Mouse (Mus musculus) layer of hippocampus, adult 2 months (tissue): ENCODE results near the gene Mov10. TPM values are rescaled to one million over a fixed set of nuclear protein-coding genes. Genes with fewer than 3 reads are reported as not detected.
"Not testable (repeated sequence)": the region's sequence is repeated elsewhere in the genome, so short reads cannot be mapped to it uniquely, and the experiment has no call there.

Experiments used
- DNase-seq, 2 experiments: peaks; one replicate each; pipeline ENCODE4 v3.0.0; 2022; ENCODE audit warnings: low spot score in 2 of 2
- H3K27ac ChIP-seq: fragments of 200-600 bp; 2 replicates; pipeline ENCODE4 v1.8.1; 2022
- H3K4me3 ChIP-seq: fragments of 200-600 bp; 2 replicates; pipeline ENCODE4 v1.8.1; 2022; ENCODE audit warnings: mild to moderate bottlenecking
- CTCF ChIP-seq: fragments of 200-600 bp; conservative IDR thresholded peaks from 2 replicates; pipeline ENCODE4 v1.8.1; 2022; ENCODE audit warnings: antibody characterized with exemption, mild to moderate bottlenecking, moderate library complexity
- long read RNA-seq, 2 experiments: library from polyadenylated mRNA; stranded (forward); transcript quantifications; one replicate each; pipeline ENCODE4 v2.0.0; 2021; ENCODE audit warnings: borderline mapping rate in 2 of 2
- total RNA-seq, 2 experiments: library from RNA; stranded (reverse); gene quantifications; 2 replicates each; pipeline ENCODE4 v1.2.3; 2021

Mov10 gene
- total RNA-seq = 10 to 100 TPM; 10.2 to 11.0 TPM
- long read RNA-seq, experiment 1, partial matches to known transcripts = 2 of 6 reads
- long read RNA-seq, experiment 1, other reads (novel, unspliced or antisense) = 4 of 6 reads
- long read RNA-seq, experiment 2, partial matches to known transcripts = 4 of 5 reads
- long read RNA-seq, experiment 2, other reads (novel, unspliced or antisense) = 1 of 5 reads

DNA sequence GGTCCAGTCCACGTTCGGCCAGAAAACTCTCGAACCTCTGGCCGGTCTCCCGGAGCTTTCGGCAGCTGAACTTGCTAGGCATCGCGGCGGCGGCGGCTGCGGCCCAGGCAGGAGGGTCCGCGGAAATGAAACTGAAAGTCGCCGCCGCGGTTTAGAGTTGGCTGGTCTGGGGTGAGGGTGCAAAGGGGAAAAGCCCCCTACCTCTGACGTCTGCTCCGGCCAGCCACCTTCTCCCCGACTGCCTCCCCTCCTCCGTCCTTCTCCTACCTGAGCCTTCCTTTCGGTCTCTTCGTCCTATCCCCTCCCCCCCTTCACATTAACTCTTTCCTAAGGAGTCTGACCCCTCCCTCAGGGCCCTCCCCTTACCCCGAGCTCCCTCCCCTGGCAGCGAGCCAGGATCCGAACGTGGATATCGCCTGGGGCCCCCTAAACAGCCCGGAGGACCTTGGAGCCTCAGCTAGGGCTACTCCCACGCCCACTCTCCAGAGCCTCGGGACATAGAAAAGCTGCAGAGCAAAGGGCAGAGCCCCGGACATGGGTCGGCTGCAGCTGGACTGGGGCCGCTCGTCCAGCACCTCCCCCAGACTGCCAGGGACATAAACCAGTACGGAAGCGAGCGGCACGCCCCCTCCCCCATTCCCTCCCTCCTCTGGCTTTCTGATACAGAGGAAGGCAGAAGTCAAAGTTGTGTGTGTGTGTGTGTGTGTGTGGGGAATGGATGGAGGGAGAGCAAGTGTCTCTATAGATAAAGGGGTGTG lies at the start of gene Mov10:
Mov10 (minus strand) TSS at position 573 of the 758 bp plus-strand sequence.
- DNase-seq = peak in 1 of 2 experiments; percentile 31
- Histone ChIP-seq H3K4me3 (peak within 1 kb of the TSS; percentile 89), H3K27ac (peak within 1 kb of the TSS; percentile 95)
- TF ChIP-seq CTCF = no peak

DNA sequence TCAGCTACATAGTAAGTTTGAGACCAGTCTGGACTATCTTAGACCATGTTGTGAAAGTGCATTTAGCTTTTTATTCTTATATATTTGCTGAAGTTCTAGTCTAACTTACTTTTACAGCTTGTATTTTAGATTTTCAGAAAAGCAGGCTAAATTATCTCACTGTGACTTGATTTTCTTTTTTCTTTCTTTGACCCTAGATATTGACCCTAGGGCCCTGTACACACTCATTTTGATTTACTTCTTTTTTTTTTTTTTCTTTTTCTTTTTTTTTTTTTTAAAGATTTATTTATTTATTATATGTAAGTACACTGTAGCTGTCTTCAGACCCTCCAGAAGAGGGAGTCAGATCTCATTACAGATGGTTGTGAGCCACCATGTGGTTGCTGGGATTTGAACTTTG lies 48.3 kb upstream of the Mov10 start:
- H3K4me3 ChIP-seq, H3K27ac ChIP-seq, DNase-seq: not testable (repeated sequence)

DNA sequence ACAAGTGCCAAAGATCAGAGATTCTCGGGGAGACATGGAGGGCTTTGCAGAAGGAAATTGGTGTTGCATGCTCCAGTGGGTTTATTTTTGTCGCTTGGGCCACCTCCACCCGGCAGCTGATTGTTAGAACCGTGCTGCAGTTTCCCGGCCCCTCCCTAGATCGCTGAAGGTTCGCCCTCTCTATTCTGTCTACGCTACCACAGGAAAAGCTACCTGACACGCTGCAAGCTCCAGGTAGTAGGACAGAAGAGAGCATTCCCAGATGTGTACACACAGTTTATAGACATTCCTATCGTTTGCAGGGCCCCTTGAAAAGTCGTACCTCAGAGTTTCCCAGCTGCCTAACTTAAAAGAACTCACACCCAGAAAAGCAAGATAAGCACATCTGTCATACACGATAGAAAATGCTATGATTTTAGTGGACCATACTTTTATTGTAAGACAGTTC lies 47.0 kb upstream of the Mov10 start:
- no peak for DNase-seq
- no peak for TF ChIP-seq CTCF
- Histone ChIP-seq H3K4me3 (peak overlapping the region; percentile 98), H3K27ac (peak overlapping the region; percentile 97)

DNA sequence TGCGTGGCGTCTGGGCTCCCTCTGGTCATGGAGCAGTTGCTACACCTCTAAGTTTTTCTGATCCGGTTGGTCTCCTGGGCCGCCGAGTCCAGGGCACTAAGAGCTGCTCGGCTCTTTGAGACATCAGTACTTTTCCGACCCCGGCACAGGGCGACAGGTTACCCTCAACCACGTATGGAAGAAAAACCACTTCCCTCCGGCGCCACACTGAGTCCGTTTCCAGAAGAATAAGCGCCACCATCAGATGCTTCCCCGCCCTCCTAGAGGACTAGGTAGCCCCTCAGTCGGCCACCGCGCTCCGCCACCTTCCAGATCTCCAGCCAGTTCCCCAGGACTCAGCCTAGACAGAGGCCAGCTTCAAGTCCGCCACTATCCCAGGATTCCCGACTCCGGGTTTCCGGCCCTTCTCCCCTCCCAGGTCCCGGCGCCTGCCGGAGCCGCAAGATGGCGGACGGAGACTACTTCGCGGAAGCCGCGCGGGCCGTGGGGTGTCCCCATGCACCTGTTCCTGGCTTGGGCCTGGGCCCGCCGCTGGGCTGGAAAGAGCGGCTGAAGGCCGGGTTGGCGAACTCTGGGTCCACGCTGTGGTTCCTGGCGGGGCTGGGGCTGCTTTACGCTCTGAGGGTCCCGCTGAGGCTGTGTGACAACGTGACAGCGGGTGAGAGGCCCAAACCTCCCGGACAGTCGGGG lies 46.4 kb upstream of the Mov10 start:
- Histone ChIP-seq H3K27ac (peak overlapping the region; percentile 97), H3K4me3 (peak overlapping the region; percentile 98)
- peak; percentile 17; the same call in 1 of the 2 replicates for TF ChIP-seq CTCF
- peak; percentile 91 to 92 for DNase-seq

DNA sequence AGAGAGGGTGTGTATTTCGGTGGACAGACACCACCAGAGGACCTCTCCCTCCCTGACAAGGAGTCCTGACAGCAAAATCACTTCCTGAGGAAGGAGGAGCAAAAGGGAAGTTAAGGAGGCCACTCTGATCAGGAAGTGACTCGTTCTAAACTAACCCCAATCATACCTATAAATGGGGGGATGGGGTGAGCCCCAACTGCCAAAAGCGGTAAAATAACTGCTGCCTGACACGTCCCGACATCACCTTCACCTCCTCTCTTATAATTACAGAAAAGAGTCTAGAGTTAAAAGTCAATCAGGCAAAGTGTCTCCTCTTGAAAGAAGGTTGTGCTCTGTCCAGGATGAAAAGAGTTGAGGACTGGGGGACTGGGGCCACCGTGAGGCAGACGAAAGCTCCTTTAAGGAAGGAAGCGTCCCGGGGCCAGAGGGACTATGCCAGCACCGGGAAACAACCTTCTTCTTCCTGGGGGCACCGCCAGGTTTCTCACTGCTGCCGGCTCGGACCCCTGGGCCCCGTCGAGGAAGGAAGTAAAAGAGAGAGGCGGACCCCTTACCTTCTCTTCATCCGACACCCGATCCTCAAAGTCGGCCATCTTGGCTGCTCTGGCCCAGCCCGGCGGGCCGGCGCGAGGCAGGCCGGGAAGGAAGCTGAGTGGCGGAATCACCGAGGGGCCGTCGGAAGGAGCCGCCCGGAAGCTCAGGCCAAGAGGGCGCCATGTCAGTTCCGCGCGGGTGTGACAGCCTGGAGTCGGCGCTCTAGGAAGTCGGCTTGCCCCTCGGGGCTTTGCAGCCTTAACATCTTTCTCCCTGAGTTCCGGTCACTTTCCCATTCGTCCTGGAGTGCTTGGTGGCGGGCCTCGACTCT lies 45.7 kb upstream of the Mov10 start, which contains the start of the genes St7l and Capza1:
St7l (plus strand) TSS at position 220 of the 865 bp plus-strand sequence.
Capza1 (minus strand) TSS at position 720 of the 865 bp plus-strand sequence.
- peak within 1 kb of the TSS; percentile 98 for H3K4me3 ChIP-seq
- H3K27ac ChIP-seq = peak within 1 kb of the TSS; percentile 97
- peak; percentile 88 to 91 for DNase-seq
- TF ChIP-seq CTCF = no peak

DNA sequence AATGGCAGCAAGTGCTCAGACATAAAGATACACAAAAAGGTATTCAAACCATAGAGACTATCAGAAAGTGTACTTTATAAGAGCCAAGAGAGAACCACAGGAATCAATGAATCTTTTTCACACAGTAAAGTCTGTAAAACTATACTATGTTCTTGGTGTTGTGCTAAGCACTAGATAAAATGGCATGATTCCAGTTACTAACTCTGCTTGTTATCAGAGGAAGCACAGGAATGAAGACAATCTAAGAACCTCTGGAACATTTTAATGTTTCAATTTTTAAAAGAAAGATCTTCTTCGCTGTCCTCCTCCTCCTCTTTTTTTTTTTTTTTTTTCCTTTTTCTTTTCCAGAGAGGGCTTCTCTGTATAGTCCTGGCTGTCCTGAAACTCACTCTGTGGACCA lies 40.2 kb upstream of the Mov10 start:
- no peak for TF ChIP-seq CTCF
- no peak overlapping the region for H3K4me3 ChIP-seq
- H3K27ac ChIP-seq = no peak overlapping the region
- no peak for DNase-seq

DNA sequence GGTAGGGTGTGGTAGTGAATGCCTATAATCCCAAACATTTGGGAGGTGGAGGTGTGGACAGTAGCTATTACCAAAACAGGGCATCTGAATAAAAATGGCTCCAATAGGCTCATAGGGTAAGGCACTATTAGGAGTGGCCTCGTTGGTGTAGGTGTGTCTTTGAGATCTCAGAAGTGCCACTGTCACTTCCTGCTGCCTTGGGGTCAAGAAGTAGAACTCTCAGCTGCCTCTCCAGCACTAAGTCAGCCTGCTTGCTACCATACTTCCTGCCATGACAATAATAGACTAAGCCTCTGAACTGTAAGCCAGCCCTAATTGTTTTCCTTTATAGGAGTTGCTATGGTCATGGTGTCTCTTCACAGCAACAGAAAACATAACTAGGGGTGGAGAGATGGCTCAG lies 37.7 kb upstream of the Mov10 start:
- H3K27ac ChIP-seq = no peak overlapping the region
- no peak for DNase-seq
- no peak overlapping the region for H3K4me3 ChIP-seq
- TF ChIP-seq CTCF = no peak

DNA sequence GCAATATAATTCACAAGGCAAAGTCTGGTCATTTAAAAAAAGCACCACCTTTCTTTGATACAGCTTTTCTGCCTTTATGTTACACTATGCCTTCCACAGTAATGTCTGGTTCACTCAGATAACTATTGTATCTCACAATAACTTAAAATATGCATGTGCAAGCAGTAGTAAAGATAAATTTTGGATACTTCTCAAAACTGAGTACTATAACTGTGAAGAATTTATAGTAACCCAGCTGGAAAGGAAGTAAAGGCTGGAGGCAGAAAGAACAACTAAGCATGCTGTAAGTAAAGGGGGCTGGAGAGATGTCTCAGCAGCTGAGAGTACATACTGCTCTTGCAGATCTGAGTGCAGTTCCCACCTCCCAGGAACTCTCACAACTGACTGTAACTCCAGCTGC lies 36.5 kb upstream of the Mov10 start:
- no peak overlapping the region for H3K27ac ChIP-seq
- no peak for DNase-seq
- H3K4me3 ChIP-seq = no peak overlapping the region
- no peak for TF ChIP-seq CTCF

DNA sequence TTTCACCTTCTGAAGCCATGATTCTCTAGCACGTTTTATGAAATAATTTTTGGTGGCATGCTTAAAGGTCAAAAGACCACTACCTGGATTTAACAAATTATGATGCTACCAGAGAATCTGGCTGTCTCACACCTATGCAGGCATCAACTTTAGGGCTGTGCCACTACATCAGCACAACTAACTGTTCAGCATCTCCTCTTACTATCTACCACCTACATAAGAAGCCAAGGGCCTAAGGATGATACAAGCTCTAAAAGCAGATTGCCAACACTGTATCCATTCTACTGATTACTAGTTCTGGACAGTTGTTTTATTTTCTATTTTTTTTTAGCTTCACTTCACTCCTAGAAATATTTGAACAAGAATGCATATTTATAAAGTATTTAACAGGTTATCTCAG lies 36.1 kb upstream of the Mov10 start:
- Histone ChIP-seq H3K27ac (no peak overlapping the region), H3K4me3 (no peak overlapping the region)
- no peak for TF ChIP-seq CTCF
- no peak for DNase-seq

DNA sequence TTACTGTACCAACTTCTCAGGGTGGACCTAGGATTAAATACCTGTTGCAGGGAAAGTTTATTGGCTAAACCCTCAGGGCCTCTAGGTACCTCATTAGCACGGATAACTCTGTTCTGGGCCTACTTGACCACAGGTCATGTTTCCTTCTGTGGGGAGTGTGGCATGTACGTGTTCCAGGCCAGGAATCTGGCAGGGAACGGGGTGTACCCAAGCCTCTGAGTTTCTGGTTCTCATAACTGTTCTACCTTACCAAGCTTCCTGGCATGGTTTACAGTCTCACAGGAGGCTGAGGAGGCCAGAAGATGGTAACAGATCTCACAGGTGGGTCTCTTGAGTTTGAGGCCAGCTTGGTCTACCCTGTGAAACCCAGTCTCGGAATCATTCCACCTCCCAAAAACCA lies 28.2 kb upstream of the Mov10 start:
- TF ChIP-seq CTCF = no peak
- no peak overlapping the region for H3K4me3 ChIP-seq
- no peak overlapping the region for H3K27ac ChIP-seq
- no peak for DNase-seq

DNA sequence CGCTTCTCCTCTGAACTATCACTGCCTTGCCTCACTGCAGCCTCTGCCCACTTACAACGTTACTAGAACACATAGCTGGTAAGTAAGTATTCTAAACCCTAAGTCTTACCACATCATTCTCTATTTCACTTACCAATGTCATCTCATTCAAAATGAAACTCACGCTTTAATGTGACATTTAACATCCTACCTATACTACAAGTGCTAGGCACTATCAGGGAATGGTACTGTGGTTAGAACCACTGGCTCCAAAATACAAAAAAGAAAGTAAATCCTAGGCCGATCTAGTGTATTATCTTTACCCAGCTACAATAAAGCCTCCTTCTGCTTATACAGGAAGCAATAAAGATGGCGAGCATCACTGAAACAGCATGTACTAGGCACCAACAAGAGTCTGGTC lies 22.7 kb upstream of the Mov10 start:
- no peak for DNase-seq
- no peak overlapping the region for H3K27ac ChIP-seq
- TF ChIP-seq CTCF = no peak
- H3K4me3 ChIP-seq = no peak overlapping the region

DNA sequence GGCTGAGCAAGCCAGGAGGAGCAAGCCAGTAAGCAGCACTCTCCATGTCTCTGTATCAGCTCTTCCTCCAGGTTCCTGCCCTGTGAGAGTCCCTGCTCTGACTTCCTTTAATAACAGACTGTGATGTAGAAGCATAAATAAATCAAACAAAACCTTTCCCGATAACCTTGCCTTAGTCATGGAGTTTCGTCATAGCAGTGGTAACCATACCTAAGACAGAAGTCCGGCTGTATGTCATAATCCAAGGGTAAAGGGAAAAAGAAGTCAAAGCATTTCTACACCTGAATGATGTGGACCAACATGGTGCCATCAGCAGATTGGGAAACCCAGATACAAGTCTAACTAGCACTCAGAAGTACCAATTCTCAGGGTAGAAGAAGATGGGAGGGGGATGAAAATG lies 17.4 kb upstream of the Mov10 start:
- Histone ChIP-seq H3K27ac (no peak overlapping the region), H3K4me3 (no peak overlapping the region)
- no peak for TF ChIP-seq CTCF
- DNase-seq = no peak
